Mouse (Mus musculus) heart, adult 10 weeks (tissue): Measurements from ENCODE around the gene Bean1. TPM values are rescaled to one million over a fixed set of nuclear protein-coding genes. Genes with fewer than 3 reads are reported as not detected.

Experiments
- polyA plus RNA-seq: library from polyadenylated mRNA; stranded (reverse); fragments of 350-450 nt; fragmentation: Illumina TruSeq; extraction: RNeasy Lipid Tissue Mini Kit (QIAGEN cat#74804); gene quantifications from one replicate; pipeline ENCODE4 v1.2.3, GENCODE M21; 2014; ENCODE audit warnings: low read depth, low replicate concordance

Bean1 gene
- 1.4 TPM for polyA plus RNA-seq

DNA sequence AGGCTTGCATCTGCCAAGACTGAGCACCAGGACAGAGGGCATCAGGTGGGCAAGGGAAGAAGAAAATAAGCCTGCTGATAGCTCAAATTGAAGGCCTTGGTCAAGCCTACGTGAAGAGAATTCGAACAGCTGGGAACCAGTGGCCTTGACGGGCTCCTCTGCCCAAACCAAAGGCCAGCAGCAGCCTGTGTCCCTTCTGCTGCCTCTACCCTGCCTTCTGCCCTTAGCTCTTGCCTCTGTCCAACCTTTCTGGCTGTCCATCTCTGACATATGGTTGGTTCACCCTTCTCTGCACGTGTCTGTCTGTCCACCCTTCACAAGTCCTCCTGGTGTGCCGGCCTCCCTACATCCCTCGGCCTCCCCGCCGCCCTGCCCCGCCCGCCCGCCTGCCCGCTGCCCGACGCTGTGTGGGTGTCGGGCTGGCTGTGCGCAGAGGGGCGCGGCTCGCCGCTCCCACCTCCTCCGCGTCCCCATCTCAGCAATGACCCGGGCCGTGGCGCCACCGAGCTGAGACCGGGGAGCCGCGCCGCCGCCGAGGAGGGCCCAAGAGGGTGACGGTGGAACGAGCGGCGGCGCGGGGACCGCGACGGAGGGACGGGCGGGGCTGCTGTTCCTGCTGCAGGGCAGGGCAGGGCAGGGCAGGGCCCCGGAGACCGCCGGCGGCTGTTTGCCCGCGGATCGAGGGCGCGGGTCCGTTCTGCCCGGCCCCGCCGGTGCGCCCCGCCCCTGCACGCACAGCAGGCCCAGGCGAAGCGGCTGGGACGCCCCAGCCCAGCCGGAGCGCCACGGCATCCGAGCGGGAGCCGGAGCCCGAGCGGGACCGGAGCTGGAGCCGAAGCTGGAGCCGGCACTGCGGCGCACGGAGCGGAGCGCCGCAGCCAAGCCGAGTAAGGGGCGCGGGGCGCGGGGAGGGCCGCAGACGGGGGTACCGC is at the start of gene Bean1:
TSS of gene Bean1 (plus strand) at position 325 of the 932 bp plus-strand sequence.

DNA sequence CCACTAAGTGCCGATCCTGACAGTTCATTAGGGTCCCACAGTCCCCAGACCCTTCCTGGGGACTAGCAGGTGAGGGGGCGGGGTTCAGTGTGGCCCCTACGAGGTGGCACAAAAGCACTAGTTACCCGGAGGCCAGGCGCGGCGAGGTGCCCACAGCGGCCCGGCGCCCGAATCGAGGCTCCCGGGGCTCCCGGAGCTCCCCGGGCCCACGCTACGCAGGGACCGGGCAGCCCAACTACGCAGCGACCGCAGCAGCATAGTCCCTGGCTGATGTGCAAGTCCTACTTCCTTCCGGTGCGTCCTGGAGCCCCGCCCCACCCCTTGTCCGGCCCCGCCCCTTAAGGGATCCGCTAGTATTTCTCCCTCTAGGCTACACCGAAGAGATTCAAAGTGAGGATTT is 78.0 kb downstream of the Bean1 start, which contains the start of gene Tk2:
TSS of gene Tk2 (minus strand) at position 283 of the 400 bp plus-strand sequence.

DNA sequence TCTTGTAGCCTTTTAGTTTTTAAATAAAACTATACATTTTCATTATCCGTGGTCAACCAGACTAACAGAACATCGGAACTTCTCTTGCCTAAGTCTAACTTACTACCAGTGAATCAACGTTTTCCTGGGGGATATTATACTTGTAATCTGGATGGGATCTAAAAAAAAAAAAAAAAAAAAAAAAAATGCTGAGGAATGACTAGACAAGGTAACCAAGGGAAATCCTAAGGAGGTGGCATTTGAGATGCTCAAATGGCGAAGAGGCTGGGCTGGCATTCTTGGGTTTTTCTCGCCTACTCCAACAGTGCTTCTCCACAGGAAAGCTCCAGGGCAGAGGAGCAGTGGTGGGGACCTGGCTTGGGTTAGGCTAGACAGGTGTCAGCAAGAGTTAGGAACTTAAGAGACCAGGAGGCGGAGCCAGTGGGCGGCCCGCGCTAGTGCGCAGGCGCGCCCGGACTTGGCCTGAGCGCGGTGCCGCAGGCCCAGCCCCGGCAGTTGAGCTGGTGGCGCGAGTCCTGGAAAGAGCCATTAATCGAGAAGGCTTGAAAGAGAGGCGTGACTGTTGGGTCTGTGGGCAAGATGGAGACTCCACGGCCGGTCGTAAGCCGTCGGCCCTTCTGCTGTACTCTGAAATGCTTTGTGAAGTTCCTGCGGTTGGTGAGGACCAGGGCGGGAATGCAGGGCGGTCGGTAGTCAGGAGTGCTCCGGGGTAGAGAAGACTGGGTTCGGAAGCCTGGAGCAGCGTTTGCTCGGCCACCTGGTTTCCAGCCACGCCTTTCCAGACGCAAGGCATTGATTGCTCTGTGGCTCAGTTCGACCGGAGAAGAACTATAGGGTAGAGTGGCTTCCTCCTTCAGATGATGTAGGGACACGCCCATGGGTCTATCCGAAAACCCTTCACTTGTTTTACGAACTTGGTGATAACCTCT is 80.5 kb downstream of the Bean1 start, which contains the start of gene Cklf:
TSS of gene Cklf (plus strand) at position 423 of the 929 bp plus-strand sequence.

Other genes starting within 250 kb of the Bean1 start
- 100 TPM for gene Cdh5, start 68.8 kb upstream of the Bean1 start, polyA plus RNA-seq
- 12.0 TPM for gene Tk2, start 78.1 kb downstream of the Bean1 start, polyA plus RNA-seq
- gene Cklf, start 80.4 kb downstream of the Bean1 start, polyA plus RNA-seq = 4.0 TPM
- gene Cmtm2a, start 122.7 kb downstream of the Bean1 start, polyA plus RNA-seq = not detected
- gene Gm45711, start 139.6 kb downstream of the Bean1 start, polyA plus RNA-seq = not detected
- not detected for gene Cmtm1, start 139.7 kb downstream of the Bean1 start, polyA plus RNA-seq
- gene Gm11020, start 151.1 kb downstream of the Bean1 start, polyA plus RNA-seq = not detected
- not detected for gene Cmtm2b, start 151.8 kb downstream of the Bean1 start, polyA plus RNA-seq
- gene Cmtm3, start 169.0 kb downstream of the Bean1 start, polyA plus RNA-seq = 21.9 TPM
- gene Cmtm4, start 225.4 kb downstream of the Bean1 start, polyA plus RNA-seq = 11.0 TPM